Mouse (Mus musculus) embryo, embryonic 10.5 days (tissue): ENCODE results near the gene Pla2g16.

ENCODE experiments used
- DNase-seq: peaks from one replicate; pipeline ENCODE4 v3.0.0-alpha.2; 2015; ENCODE audit warnings: low spot score

Pla2g16 gene

DNA sequence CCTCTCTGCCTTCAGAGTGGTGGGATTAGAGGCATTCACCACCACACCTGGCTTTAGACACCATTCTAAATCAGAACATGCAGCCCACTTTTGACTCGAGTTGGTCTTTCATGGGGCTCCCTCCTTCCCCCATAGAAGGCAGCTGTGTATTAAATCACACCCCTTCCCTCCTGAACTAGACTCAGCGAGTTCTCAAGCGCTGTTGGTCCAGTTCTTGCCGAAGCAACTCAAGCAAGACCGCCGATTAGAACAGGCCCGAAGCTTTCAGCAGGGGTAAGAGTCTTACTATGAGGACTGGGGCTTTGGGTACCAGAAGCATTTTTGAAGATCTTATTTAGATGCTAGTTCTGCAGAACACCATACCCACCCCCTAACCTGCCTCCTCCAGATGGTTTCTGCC is 55.9 kb downstream of the Pla2g16 start:
- DNase-seq: no peak

DNA sequence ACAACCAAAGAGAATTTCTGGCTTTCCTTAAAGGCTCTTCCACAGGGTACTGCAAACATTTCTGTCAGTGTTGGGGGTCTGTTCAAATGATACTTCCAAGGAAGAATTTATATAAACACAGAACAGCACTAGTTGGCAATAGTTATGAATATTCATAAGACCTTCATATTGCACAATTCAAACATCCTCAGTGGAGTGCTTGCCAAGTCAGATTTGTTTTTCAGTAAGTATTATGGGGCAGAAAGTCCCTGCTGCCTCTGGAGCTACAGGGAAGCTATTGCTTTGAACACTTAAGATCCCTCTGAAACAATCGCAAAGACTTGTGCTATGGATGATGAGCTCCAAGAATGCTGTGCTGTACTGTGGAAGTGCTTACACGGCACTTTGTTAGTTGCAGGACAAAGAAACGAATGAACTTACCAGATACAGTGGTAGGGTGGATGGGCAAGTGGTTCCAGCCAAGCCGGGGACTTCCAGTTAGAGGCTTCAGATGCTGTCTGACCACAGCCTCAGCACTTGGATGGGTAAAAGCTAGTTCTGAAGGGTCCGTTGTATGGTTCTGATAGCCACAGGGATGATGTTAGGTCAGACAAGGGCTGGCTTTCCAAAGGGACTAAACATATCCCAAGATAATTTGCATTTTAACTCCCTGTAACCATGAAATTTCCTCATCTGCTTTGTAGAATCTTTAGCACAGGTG is 59.1 kb downstream of the Pla2g16 start:
- no peak for DNase-seq

DNA sequence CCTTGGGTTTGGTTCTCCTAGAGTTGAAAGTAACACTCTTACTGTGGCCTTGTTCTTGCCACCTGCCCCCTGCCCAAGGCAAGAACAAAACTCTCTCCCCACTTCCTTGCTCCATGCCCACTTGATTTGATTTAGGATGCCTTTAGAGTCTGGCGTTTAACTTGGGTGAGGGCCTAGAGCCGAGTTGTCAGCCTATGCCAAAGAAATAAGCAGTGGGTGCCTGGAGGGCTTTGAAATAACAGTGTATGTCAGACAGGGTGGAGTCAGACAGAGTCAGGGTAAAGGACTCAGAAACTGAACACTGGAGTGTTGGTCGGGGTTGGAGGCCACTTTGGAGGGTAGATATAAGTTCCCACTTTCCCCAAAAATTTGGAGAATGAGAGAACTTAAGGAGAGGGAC is 59.8 kb downstream of the Pla2g16 start:
- DNase-seq: no peak

DNA sequence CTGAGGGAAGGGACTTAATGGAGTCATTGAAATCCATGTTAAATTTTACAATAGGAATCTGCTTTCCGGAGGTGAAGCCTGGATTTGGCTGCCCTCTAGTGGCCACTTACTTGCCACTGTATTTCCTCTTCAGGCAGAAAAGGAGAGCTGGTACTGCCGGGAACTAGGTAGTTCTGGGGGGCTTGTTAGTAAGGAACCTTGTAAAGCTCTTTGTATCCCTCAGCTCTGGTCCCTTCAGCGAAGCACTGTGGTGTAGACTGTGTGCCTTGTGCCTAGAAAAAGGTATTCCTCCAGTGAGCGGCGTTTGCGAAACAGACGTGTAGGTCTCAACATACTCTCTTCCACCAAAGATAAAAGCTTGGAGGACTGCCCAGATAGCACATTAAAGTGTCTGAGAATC is 60.4 kb downstream of the Pla2g16 start:
- peak; percentile 86 for DNase-seq

DNA sequence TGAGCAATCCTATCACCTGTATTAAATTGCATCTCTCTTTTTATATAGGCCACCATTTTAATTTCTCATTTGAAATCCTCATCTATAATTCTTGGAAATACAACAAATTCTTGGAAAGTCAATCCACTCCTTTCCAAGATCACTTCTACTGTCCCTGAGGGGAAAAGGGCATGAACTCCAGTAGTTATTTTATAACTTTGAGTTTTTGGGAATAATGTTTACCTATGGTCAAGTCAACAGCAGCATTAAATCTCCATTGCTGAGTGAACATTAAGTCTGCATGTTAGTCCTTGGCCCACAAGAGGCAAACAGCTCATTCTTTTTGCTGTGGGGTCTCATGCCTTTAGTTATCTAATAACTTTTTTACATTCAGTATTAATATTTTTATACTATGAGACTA is 75.8 kb downstream of the Pla2g16 start:
- DNase-seq: no peak

DNA sequence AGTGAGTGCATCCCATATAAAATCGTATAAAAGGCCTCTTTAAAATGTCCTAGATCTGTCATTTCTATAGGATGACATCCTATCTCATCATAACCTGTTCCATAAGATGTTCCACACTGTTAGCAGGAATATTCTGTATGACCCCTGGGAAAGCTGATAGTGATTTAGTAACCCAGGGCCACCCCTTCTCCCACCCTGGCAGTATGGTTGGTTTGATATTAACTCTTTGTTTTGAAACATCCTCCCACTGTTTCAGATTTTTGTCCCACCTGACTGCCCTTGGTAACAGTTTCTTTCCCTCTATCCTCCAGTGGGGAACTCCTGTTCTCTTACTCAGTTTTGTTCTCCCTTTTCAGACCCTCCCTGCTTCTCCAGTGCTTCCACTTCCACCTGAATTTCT is 76.5 kb downstream of the Pla2g16 start:
- DNase-seq: no peak
